ENCODE assay signal across 8 mouse cellular contexts in the genomic region with DNA sequence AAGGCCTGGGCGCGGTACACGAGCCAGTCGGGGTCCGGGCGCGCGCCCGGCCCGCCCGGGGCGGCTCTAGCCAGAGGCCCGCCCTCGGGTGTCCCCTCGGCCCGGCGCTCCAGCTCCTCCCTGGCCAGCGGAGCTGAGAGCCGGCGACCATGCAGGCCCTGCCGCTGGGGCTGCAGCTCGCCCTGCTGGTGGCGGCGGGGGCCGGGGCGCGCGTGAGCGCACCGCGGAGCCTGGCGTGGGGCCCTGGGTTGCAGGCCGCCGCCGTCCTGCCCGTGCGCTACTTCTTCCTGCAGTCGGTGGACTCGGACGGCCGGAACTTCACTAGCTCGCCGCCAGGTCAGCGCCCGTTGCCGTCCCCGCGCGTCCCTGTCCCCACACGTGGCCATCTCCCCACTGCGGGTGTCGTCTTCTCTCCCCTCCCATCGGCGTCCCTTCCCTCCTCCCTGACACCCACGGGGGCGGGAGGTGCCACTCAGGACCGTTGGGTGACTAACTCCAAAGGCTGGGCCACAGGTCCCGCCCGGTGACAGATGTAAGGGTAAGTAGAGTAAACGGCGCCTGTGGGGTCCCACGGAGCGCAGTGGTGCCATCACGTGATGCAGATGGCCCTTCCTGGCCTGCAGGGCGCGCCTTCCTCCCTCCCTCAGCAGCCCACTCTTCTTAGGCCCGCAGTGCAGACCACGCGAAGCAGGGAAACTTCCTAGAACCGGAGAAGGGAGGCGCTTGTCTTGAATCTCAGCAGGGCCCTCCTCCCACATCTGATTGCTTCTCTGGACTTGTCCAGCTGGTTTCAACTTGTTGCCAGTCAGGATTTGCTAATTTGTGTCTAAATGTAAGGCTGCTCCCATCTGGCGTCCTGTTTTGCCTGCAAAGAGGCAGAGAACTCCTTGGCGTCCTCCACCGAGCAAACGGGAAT. TPM values are rescaled to one million over a fixed set of nuclear protein-coding genes. Genes with fewer than 3 reads are reported as not detected.
DNase-seq lines count a peak whose midpoint lies in the region; ATAC-seq and TF ChIP-seq lines count a peak whose summit lies in the region.

A gene (plus strand): TSS at position 75 of the 916 bp plus-strand sequence.

- peak within 1 kb of the TSS; percentile 95 for H3K9ac ChIP-seq in embryonic facial prominence, embryonic 11.5 days (replicated peaks; ENCODE audit: low read length)
- H3K9ac ChIP-seq in limb, embryonic 11.5 days (ENCODE audit: low read length) = peak within 1 kb of the TSS; percentile 95
- peak within 1 kb of the TSS; percentile 80 for H3K9ac ChIP-seq in midbrain, embryonic 13.5 days (replicated peaks)

- peak within 1 kb of the TSS; percentile 62 for H3K4me3 ChIP-seq in erythroblast, embryonic 14.5 days (replicated peaks)
- H3K4me3 ChIP-seq in embryonic facial prominence, embryonic 11.5 days (ENCODE audit: low read depth, low read length) = peak within 1 kb of the TSS; percentile 72
- peak within 1 kb of the TSS; percentile 71 for H3K4me3 ChIP-seq in limb, embryonic 11.5 days (ENCODE audit: low read depth, low read length)
- H3K4me3 ChIP-seq in midbrain, embryonic 13.5 days (replicated peaks) = peak within 1 kb of the TSS; percentile 68
- H3K4me3 ChIP-seq in small intestine, adult 2 months (ENCODE audit: low read depth, low read length) = peak within 1 kb of the TSS; percentile 84

- H3K4me2 ChIP-seq in embryonic facial prominence, embryonic 11.5 days (ENCODE audit: low read depth, low read length) = peak within 1 kb of the TSS; percentile 93
- H3K4me2 ChIP-seq in limb, embryonic 11.5 days (ENCODE audit: low read depth, severe bottlenecking) = peak within 1 kb of the TSS; percentile 80
- H3K4me2 ChIP-seq in midbrain, embryonic 13.5 days (replicated peaks) = peak within 1 kb of the TSS; percentile 98

- peak; percentile 22; the same call in 1 of the 2 replicates for TF ChIP-seq CTCF in small intestine, adult 2 months (IDR thresholded peaks at IDR 0.05; ENCODE audit: extremely low read depth, insufficient read length, insufficient replicate concordance, low read depth, low read length)

- under 1% methylated on average over 73 of the region's 75 CpGs for WGBS in embryonic facial prominence, embryonic 11.5 days
- under 1% methylated on average over 62 of the region's 75 CpGs for WGBS in limb, embryonic 11.5 days
- under 1% methylated on average over 75 of the region's 75 CpGs for whole genome bisulfite sequencing in midbrain, embryonic 13.5 days
- WGBS in small intestine, adult 2 months = under 1% methylated on average over 74 of the region's 75 CpGs

- no peaks in the 10 kb centered on the region for H3K36me3 ChIP-seq in erythroblast, embryonic 14.5 days (ENCODE audit: control insufficient read depth)
- H3K36me3 ChIP-seq in embryonic facial prominence, embryonic 11.5 days (replicated peaks; ENCODE audit: control insufficient read depth, insufficient read depth, low read depth, low read length) = no peaks in the 10 kb centered on the region
- H3K36me3 ChIP-seq in limb, embryonic 11.5 days (ENCODE audit: control insufficient read depth, insufficient read depth, low read length) = no peaks in the 10 kb centered on the region
- H3K36me3 ChIP-seq in midbrain, embryonic 13.5 days = no peaks in the 10 kb centered on the region
- H3K36me3 ChIP-seq in small intestine, adult 2 months (ENCODE audit: control insufficient read depth, insufficient read depth, low read length) = peaks cover under 1% of the 10 kb centered on the region; the same call in 1 of the 2 replicates

- ATAC-seq in erythroblast, adult 5-6 weeks (replicated peaks; ENCODE audit: low FRiP score, poor library complexity, severe bottlenecking) = no peak
- ATAC-seq in embryonic facial prominence, embryonic 11.5 days (replicated peaks; ENCODE audit: insufficient number of reproducible peaks, low FRiP score, low TSS enrichment, low read depth) = peak; percentile 97
- ATAC-seq in limb, embryonic 11.5 days (ENCODE audit: insufficient number of reproducible peaks, low FRiP score, low TSS enrichment, low read depth) = peak; percentile 94
- peak; percentile 95 for ATAC-seq in midbrain, embryonic 13.5 days

- peaks cover 29% of the 10 kb centered on the region for H3K27me3 ChIP-seq in erythroblast, embryonic 14.5 days (ENCODE audit: control insufficient read depth)
- H3K27me3 ChIP-seq in embryonic facial prominence, embryonic 11.5 days (ENCODE audit: control insufficient read depth, insufficient read depth, low read length) = no peaks in the 10 kb centered on the region
- no peaks in the 10 kb centered on the region for H3K27me3 ChIP-seq in limb, embryonic 11.5 days (ENCODE audit: control insufficient read depth, insufficient read depth, low read length)
- H3K27me3 ChIP-seq in midbrain, embryonic 13.5 days = 0 out of 2 replicates have a peak, but pooled peaks cover 6% of the 10 kb centered on the region
- no peaks in the 10 kb centered on the region for H3K27me3 ChIP-seq in small intestine, adult 2 months (ENCODE audit: control insufficient read depth, insufficient read depth, low read length)

- H3K27ac ChIP-seq in embryonic facial prominence, embryonic 11.5 days (replicated peaks; ENCODE audit: low read depth, low read length) = peak within 1 kb of the TSS; percentile 88
- peak within 1 kb of the TSS; percentile 84 for H3K27ac ChIP-seq in limb, embryonic 11.5 days (replicated peaks; ENCODE audit: low read depth, low read length)
- peak within 1 kb of the TSS; percentile 75 for H3K27ac ChIP-seq in midbrain, embryonic 13.5 days
- H3K27ac ChIP-seq in small intestine, adult 2 months (ENCODE audit: insufficient read depth, low read depth, low read length) = peak within 1 kb of the TSS; percentile 92

- peaks cover 9% of the 10 kb centered on the region for H3K4me1 ChIP-seq in erythroblast, embryonic 14.5 days (ENCODE audit: control insufficient read depth)
- H3K4me1 ChIP-seq in embryonic facial prominence, embryonic 11.5 days (ENCODE audit: control insufficient read depth, insufficient read depth, low read length) = no peaks in the 10 kb centered on the region
- no peaks in the 10 kb centered on the region for H3K4me1 ChIP-seq in limb, embryonic 11.5 days (ENCODE audit: control insufficient read depth, insufficient read depth, low read length)
- H3K4me1 ChIP-seq in midbrain, embryonic 13.5 days (replicated peaks) = peaks cover 6% of the 10 kb centered on the region
- peaks cover 3% of the 10 kb centered on the region; the same call in 1 of the 2 replicates for H3K4me1 ChIP-seq in small intestine, adult 2 months (ENCODE audit: control insufficient read depth, insufficient read depth, insufficient read length, low read length)

- TF ChIP-seq POLR2A in small intestine, adult 2 months (IDR thresholded peaks at IDR 0.05; ENCODE audit: low read depth, low read length) = peak; percentile 69

- DNase-seq in embryonic facial prominence, embryonic 11.5 days (ENCODE audit: low spot score) = peak; percentile 91
- peak; percentile 85 to 90 for DNase-seq in heart, adult 18-20 months
- peak; percentile 84 for DNase-seq in kidney, adult 18-20 months
- DNase-seq in limb, embryonic 11.5 days (ENCODE audit: low spot score) = peak; percentile 85

- H3K9me3 ChIP-seq in erythroblast, embryonic 14.5 days (ENCODE audit: control insufficient read depth, low read length) = no peaks in the 10 kb centered on the region
- no peaks in the 10 kb centered on the region for H3K9me3 ChIP-seq in embryonic facial prominence, embryonic 11.5 days (replicated peaks; ENCODE audit: control insufficient read depth, low read length)
- H3K9me3 ChIP-seq in limb, embryonic 11.5 days (ENCODE audit: control insufficient read depth, low read length) = no peaks in the 10 kb centered on the region
- H3K9me3 ChIP-seq in midbrain, embryonic 13.5 days = no peaks in the 10 kb centered on the region

RNA-seq across cellular contexts. Expression of the gene that starts here (rescaled TPM):
- not detected in 2 replicates for polyA plus RNA-seq in erythroblast, embryonic 14.5 days (2012)
- 0.84 and 0.96 TPM in 2 replicates for total RNA-seq in erythroblast, adult 5-6 weeks (2015; ENCODE audit: low replicate concordance)
- 0.34 and 0.42 TPM in 2 replicates for total RNA-seq in erythroblast, adult 5-6 weeks (2017; ENCODE audit: low replicate concordance)
- 13.9 and 14.8 TPM in 2 replicates for polyA plus RNA-seq in embryonic facial prominence, embryonic 11.5 days (2014; fragmentation: Nextera tagmentation; extraction: Ambion mirVana)
- 1 to 10 TPM; 8.1 to 9.0 TPM for total RNA-seq in heart, adult 18-20 months (2021)
- 9.0 and 11.7 TPM in 2 replicates for polyA plus RNA-seq in limb, embryonic 11.5 days (2014; fragmentation: Nextera tagmentation; extraction: Ambion mirVana)
- polyA plus RNA-seq in midbrain, embryonic 13.5 days (2015; fragmentation: Nextera tagmentation; extraction: Ambion mirVana) = 5.6 and 5.7 TPM in 2 replicates
- 1.5 and 2.6 TPM in 2 replicates for polyA plus RNA-seq in small intestine, adult 2 months (2012; rRNA removed)

Comparison
In these comparisons a context has a peak if more than half of its experiments do, and no peak if none do; other contexts are left out.
1. RNA of the gene that starts here (total RNA-seq): 8.1 to 9.0 TPM in heart, adult 18-20 months; 0.34 to 0.96 TPM in erythroblast, adult 5-6 weeks; every median in the first group is over 4 times any median in the second.
2. Peak in every context shown above with its lines, with median percentiles within 50 percentile points of each other: H3K4me3 ChIP-seq, DNase-seq, H3K27ac ChIP-seq, H3K4me2 ChIP-seq and H3K9ac ChIP-seq.